Mouse (Mus musculus): ENCODE data around the gene Calr. TPM values are rescaled to one million over a fixed set of nuclear protein-coding genes. Genes with fewer than 3 reads are reported as not detected.

Gene Calr
- total and polyA plus RNA-seq, 2 experiments from 2014 or later, result 350 to 457 TPM

DNA sequence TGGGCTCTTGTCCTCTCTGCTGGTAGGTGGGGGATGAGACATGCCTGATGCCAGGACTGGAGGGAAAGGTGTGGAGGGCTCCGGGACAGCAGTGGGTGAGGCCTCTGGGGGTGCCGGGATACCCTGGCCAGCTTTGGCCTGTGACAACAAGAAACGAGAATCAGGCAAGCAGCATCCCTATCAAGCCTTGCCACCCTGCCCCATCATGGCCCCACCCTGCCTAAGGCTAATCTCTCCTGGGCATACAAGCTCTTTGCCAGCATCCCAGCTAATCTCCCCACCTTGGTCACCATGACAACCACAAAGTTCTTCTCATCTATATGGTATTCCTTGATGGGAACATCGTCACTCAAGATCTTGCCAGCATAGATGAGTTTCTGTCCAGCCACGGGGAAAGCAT lies 8.2 kb downstream of the Calr start:
- TF ChIP-seq CTCF (IDR thresholded peaks at IDR 0.05; ENCODE audit: low read depth), result no peak
- H3K36me3 ChIP-seq (ENCODE audit: insufficient read depth, low read length), result peaks cover 54% of the 10 kb centered on the region
- ATAC-seq (no peak), DNase-seq (ENCODE audit: low spot score) (no peak)
- no peak overlapping the region for H3K27ac ChIP-seq
- H3K9me3 ChIP-seq (ENCODE audit: low read length), result no peaks in the 10 kb centered on the region
- no peak overlapping the region for H3K4me2 ChIP-seq (ENCODE audit: low read depth, low read length)
- peaks cover 10% of the 10 kb centered on the region; the same call in 1 of the 2 replicates for H3K4me1 ChIP-seq (ENCODE audit: insufficient read depth, low read length)
- H3K9ac ChIP-seq (replicated peaks; ENCODE audit: low read length), result no peak overlapping the region
- H3K4me3 ChIP-seq (ENCODE audit: low read length), result no peak overlapping the region
- WGBS, result 83% methylated on average over 5 of the region's 5 CpGs
- no peaks in the 10 kb centered on the region for H3K27me3 ChIP-seq (ENCODE audit: insufficient read depth, low read length)

GRCm38 (mm10) chr8:84837912-84838470 lies 8.7 kb downstream of the Calr start:
- DNase-seq (ENCODE audit: low spot score) (no peak), ATAC-seq (no peak)
- 79% methylated on average over 15 of the region's 15 CpGs for WGBS
- no peak overlapping the region for H3K4me3 ChIP-seq (ENCODE audit: low read length)
- H3K27me3 ChIP-seq (ENCODE audit: insufficient read depth, low read length), result no peaks in the 10 kb centered on the region
- no peak overlapping the region for H3K4me2 ChIP-seq (ENCODE audit: low read depth, low read length)
- H3K27ac ChIP-seq, result no peak overlapping the region
- H3K4me1 ChIP-seq (ENCODE audit: insufficient read depth, low read length), result peaks cover 14% of the 10 kb centered on the region; the same call in 1 of the 2 replicates
- no peak overlapping the region for H3K9ac ChIP-seq (replicated peaks; ENCODE audit: low read length)
- H3K36me3 ChIP-seq (ENCODE audit: insufficient read depth, low read length), result peaks cover 49% of the 10 kb centered on the region
- H3K9me3 ChIP-seq (ENCODE audit: low read length), result no peaks in the 10 kb centered on the region
- no peak for TF ChIP-seq CTCF (IDR thresholded peaks at IDR 0.05; ENCODE audit: low read depth)

GRCm38 (mm10) chr8:84837149-84837911 lies 9.4 kb downstream of the Calr start:
- Histone ChIP-seq H3K27me3 (ENCODE audit: insufficient read depth, low read length) (no peaks in the 10 kb centered on the region), H3K4me3 (ENCODE audit: low read length) (no peak overlapping the region), H3K27ac (peak overlapping the region; percentile 2; the same call in 1 of the 2 replicates), H3K9me3 (ENCODE audit: low read length) (no peaks in the 10 kb centered on the region), H3K4me1 (ENCODE audit: insufficient read depth, low read length) (peaks cover 16% of the 10 kb centered on the region; the same call in 1 of the 2 replicates), H3K36me3 (ENCODE audit: insufficient read depth, low read length) (peaks cover 42% of the 10 kb centered on the region), H3K4me2 (ENCODE audit: low read depth, low read length) (no peak overlapping the region), H3K9ac (replicated peaks; ENCODE audit: low read length) (no peak overlapping the region)
- DNase-seq (ENCODE audit: low spot score) (no peak), ATAC-seq (no peak)
- whole genome bisulfite sequencing, result 66% methylated on average over 8 of the region's 8 CpGs
- peak; percentile 29; the same call in 1 of the 2 replicates for TF ChIP-seq CTCF (IDR thresholded peaks at IDR 0.05; ENCODE audit: low read depth)

DNA sequence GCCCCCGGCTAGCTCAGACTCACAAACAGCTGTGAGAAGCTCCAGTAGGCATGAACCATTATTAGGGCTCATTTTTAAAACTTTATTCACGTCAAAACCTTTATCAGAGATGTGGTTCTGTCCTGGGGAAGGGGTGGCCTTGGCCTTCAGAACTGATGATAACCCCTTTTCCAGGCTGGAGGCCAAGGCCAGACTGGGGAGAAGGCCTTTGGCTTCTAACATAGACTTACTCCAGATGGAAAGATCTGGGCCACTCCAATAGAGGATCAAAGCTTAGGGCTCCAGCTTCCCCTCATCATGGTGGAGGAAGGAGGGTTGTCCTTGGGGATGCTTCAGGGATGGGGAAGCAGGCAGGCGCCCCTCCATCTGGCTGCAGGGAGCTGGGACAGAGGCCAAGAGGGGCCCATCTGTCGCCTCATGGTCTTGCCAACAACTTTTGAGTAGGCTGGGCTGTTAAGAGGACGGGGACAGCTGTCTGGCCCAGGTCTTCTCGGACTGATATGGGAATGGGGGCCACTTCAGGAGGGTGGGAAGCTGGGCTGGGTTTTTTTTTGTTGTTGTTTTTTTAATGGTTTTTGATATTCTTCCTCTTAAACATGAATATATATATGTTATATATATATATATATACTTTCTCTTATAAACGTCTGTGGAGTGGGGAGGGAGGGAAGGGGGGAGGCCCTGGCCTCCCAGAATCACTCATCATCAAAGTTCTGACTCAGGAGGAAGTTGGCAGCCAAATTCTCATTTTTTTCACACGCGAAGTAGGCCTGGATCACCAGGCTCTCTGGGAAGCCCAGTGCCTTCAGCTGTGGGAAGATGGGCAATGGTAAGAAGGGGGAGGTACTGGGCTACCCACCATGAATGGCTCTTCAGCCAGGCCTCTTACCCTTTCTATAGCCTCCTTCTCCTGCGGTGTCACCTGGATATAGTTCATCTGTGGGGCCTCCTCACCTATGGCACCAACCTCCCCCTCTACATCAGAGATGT lies 11.6 kb downstream of the Calr start:
- Histone ChIP-seq H3K4me2 (ENCODE audit: low read depth, low read length) (no peak overlapping the region), H3K36me3 (ENCODE audit: insufficient read depth, low read length) (peaks cover 29% of the 10 kb centered on the region), H3K27me3 (ENCODE audit: insufficient read depth, low read length) (no peaks in the 10 kb centered on the region), H3K9ac (replicated peaks; ENCODE audit: low read length) (0 out of 2 replicates have a peak overlapping the region, but pooled peaks have one; percentile 9), H3K4me3 (ENCODE audit: low read length) (no peak overlapping the region), H3K9me3 (ENCODE audit: low read length) (no peaks in the 10 kb centered on the region), H3K4me1 (ENCODE audit: insufficient read depth, low read length) (peaks cover 16% of the 10 kb centered on the region; the same call in 1 of the 2 replicates), H3K27ac (peak overlapping the region; percentile 70)
- no peak for TF ChIP-seq CTCF (IDR thresholded peaks at IDR 0.05; ENCODE audit: low read depth)
- DNase-seq (ENCODE audit: low spot score) (peak; percentile 81), ATAC-seq (peak; percentile 68)
- WGBS, result 48% methylated on average over 10 of the region's 10 CpGs

GRCm38 (mm10) chr8:84834002-84834865 lies 12.5 kb downstream of the Calr start:
- ATAC-seq (peak; percentile 19; the same call in 1 of the 2 replicates), DNase-seq (ENCODE audit: low spot score) (peak; percentile 59)
- Histone ChIP-seq H3K9ac (replicated peaks; ENCODE audit: low read length) (no peak overlapping the region), H3K36me3 (ENCODE audit: insufficient read depth, low read length) (peaks cover 29% of the 10 kb centered on the region), H3K4me3 (ENCODE audit: low read length) (no peak overlapping the region), H3K9me3 (ENCODE audit: low read length) (no peaks in the 10 kb centered on the region), H3K4me2 (ENCODE audit: low read depth, low read length) (no peak overlapping the region), H3K27me3 (ENCODE audit: insufficient read depth, low read length) (no peaks in the 10 kb centered on the region), H3K4me1 (ENCODE audit: insufficient read depth, low read length) (peaks cover 12% of the 10 kb centered on the region; the same call in 1 of the 2 replicates), H3K27ac (peak overlapping the region; percentile 70)
- 67% methylated on average over 19 of the region's 19 CpGs for WGBS
- TF ChIP-seq CTCF (IDR thresholded peaks at IDR 0.05; ENCODE audit: low read depth), result no peak
